Mouse (Mus musculus) heart, embryonic 16.5 days (tissue): Measurements from ENCODE around the gene Vwf. TPM values are rescaled to one million over a fixed set of nuclear protein-coding genes. Genes with fewer than 3 reads are reported as not detected.

Source experiments
- ATAC-seq: fragments of 200-750 bp; cut with Nextera tagmentation; replicated peaks from 2 replicates; pipeline ENCODE4 v1.8.0; 2017; ENCODE audit warnings: moderate number of reproducible peaks; ENCODE audit not compliant: insufficient read depth, low FRiP score; ENCODE audit errors: extremely low read depth
- H3K27ac ChIP-seq: fragments of 300-500 bp; sonication (generic); 2 replicates; pipeline ENCODE4 v1.5.1; 2014; ENCODE audit warnings: mild to moderate bottlenecking, low read length, control low read depth, moderate library complexity
- H3K27me3 ChIP-seq: fragments of 300-500 bp; sonication (generic); 2 replicates; pipeline ENCODE4 v1.6.1; 2014; ENCODE audit warnings: low read length, mixed read lengths; ENCODE audit not compliant: control insufficient read depth, insufficient read depth
- H3K36me3 ChIP-seq: fragments of 300-500 bp; sonication (generic); 2 replicates; pipeline ENCODE4 v1.6.1; 2014; ENCODE audit not compliant: control insufficient read depth, insufficient read depth
- H3K4me1 ChIP-seq: fragments of 300-500 bp; sonication (generic); 2 replicates; pipeline ENCODE4 v1.6.1; 2014; ENCODE audit warnings: low read length, mixed read lengths; ENCODE audit not compliant: control insufficient read depth, insufficient read depth
- H3K4me2 ChIP-seq: fragments of 300-500 bp; sonication (generic); 2 replicates; pipeline ENCODE4 v1.6.1; 2014; ENCODE audit warnings: low read depth, mild to moderate bottlenecking, control low read depth, low read length
- H3K4me3 ChIP-seq: fragments of 300-500 bp; sonication (generic); 2 replicates; pipeline ENCODE4 v1.5.1; 2014; ENCODE audit warnings: mild to moderate bottlenecking, control low read depth, low read length
- H3K9ac ChIP-seq: fragments of 300-500 bp; sonication (generic); 2 replicates; pipeline ENCODE4 v1.6.1; 2014; ENCODE audit warnings: low read length, control low read depth
- H3K9me3 ChIP-seq: fragments of 300-500 bp; sonication (generic); replicated peaks from 2 replicates; pipeline ENCODE4 v1.6.1; 2016; ENCODE audit warnings: low read length; ENCODE audit not compliant: control insufficient read depth
- WGBS: fragments of 180-500 bp; shearing (Covaris S2); extraction: QIAGEN DNeasy Blood & Tissue Kit; methylation state at CpG from one replicate; pipeline ENCODE4 v1.1.7; 2014; 5-methylcytosine and 5-hydroxymethylcytosine counted together
- polyA plus RNA-seq: library from polyadenylated mRNA; unstranded; fragments of >200 nt; fragmentation: Nextera tagmentation; extraction: Ambion mirVana; gene quantifications from 2 replicates; pipeline ENCODE4 v1.2.1, GENCODE M21; 2015

Gene Vwf
- polyA plus RNA-seq, 1 experiment from 2014 or later: 27.1 TPM

DNA sequence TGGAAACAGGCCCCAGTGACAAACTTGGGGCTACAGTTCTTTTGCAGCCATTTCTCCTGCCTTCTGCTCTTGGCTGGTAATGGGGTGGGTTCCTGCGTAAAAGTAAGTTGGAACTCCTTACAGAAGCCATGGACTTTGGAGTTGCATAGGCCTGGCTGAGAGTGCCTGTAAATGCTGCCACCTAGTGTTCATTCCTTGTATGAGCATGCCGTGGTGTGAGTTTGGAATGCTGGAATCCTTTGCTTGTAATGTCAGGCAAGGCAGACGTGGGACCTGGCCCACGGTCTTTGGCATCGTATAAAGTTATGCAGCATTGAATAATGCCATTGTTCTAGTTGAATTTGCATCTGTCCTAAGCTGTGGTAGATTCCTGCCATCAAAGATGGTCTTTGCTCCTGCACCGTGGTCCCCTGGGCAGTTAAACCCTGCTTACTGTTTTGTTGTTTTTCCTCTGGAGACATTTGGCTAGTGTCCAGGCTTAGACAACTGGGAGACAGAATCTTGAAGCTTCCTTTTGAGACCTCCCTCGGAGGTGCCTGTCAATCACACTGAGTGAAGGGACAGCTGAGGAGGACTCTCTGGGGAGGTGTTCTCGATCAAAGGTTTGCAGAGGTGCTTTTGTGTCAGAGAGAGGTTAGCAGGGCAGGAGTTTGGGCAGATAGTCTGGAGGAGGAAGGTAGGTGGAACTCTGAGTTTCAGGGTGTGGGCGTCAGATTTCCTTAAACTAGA, 58.1 kb downstream of the Vwf start:
- Histone ChIP-seq H3K27ac (no peak overlapping the region), H3K9me3 (no peaks in the 10 kb centered on the region), H3K4me2 (no peak overlapping the region), H3K27me3 (peaks cover 7% of the 10 kb centered on the region; the same call in 1 of the 2 replicates), H3K4me3 (no peak overlapping the region), H3K4me1 (no peaks in the 10 kb centered on the region), H3K36me3 (no peaks in the 10 kb centered on the region), H3K9ac (no peak overlapping the region)
- 17% methylated on average over 9 of the region's 9 CpGs for WGBS
- ATAC-seq: no peak

DNA sequence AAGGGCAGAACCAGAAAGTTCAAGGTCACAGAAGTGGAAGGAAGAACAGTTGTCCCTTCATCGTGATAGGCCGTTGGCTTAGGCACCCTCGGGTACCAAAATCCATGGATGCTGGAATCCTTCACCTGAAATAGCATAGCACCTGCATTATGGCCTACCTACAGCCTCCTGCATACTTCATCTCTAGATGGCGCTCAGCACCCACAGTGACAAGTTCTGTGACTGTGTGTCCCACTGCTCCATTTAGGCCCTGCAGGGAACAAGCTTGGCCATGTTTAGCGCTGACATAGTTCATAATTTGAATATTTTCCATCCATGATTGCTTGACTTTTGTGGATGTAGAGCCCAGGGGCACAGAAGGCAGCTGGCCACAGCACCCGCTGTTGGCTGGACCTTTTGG, 62.5 kb downstream of the Vwf start:
- Histone ChIP-seq H3K4me2 (no peak overlapping the region), H3K4me1 (no peaks in the 10 kb centered on the region), H3K9me3 (no peaks in the 10 kb centered on the region), H3K36me3 (no peaks in the 10 kb centered on the region), H3K27me3 (peaks cover 2% of the 10 kb centered on the region), H3K9ac (no peak overlapping the region), H3K4me3 (no peak overlapping the region), H3K27ac (no peak overlapping the region)
- no peak for ATAC-seq
- 59% methylated on average over 6 of the region's 6 CpGs for WGBS

DNA sequence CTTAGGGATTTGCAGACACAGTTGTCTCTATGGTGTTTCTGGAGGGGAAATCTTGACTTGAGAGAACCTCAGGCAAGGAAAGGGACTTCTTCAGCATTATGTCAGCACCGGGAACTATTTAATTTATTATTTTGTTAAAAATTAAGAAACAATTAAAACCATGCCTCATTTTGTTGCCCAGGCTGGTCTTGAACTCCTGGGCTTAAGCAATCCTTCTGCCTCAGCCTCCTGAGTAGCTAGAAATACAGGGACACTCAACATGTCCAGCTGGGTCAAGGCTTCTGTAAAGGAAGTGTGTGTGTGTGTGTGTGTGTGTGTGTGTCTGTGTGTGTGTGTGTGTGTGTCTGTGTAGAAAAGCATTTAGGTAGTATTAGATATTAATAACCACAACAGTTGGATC, 71.3 kb downstream of the Vwf start:
- 93% methylated on average over 1 of the region's 1 CpGs for WGBS
- ATAC-seq: no peak
- no peak overlapping the region for H3K4me3 ChIP-seq
- no peaks in the 10 kb centered on the region for H3K36me3 ChIP-seq
- no peaks in the 10 kb centered on the region for H3K9me3 ChIP-seq
- no peak overlapping the region for H3K27ac ChIP-seq
- H3K4me1 ChIP-seq: no peaks in the 10 kb centered on the region
- H3K27me3 ChIP-seq: peaks cover 2% of the 10 kb centered on the region; the same call in 1 of the 2 replicates
- H3K9ac ChIP-seq: no peak overlapping the region
- H3K4me2 ChIP-seq: no peak overlapping the region

DNA sequence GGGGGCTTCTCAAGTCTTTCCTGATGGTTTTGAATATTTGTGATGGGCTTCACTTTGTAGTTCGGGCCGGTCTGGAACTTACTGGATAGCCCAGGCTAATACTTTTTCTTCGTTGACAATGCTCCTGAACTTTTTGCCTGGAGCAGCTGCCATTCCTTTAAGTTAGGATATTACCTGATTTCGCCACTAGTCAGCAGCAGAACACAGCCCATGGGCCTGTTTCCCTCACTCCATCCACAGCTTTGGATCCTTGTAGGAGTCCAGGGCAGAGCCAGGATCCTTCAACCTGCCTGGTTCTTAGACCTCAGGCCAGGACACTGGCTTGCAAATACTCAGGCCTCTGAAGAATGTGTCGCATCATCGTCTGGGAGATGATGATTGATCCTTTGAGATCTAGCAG, 74.2 kb downstream of the Vwf start:
- Histone ChIP-seq H3K27me3 (no peaks in the 10 kb centered on the region), H3K4me1 (no peaks in the 10 kb centered on the region), H3K27ac (no peak overlapping the region), H3K4me2 (no peak overlapping the region), H3K36me3 (no peaks in the 10 kb centered on the region), H3K9ac (no peak overlapping the region), H3K4me3 (no peak overlapping the region), H3K9me3 (no peaks in the 10 kb centered on the region)
- WGBS: 41% methylated on average over 6 of the region's 6 CpGs
- ATAC-seq: no peak

DNA sequence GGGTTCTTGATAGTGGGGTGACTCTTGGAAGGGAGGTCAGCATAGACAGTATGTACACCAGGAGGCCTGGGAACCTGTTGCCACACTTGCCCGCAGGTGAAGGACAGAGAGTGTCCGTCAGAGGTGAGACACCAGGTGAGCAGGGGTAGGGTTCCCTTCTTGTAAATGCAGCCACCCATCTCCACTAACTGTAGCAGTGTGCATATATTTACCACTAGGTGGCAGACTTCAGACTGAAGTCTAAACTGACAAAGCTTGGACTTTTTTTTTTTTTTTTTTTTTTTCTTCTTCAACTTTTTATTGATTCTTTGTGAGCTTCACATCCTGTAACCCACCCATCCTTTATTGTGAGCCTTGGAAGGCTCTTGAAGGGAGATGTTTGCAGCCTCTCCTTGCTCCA, 75.9 kb downstream of the Vwf start:
- ATAC-seq: no peak
- H3K4me1 ChIP-seq: no peaks in the 10 kb centered on the region
- H3K27ac ChIP-seq: no peak overlapping the region
- H3K9ac ChIP-seq: no peak overlapping the region
- no peaks in the 10 kb centered on the region for H3K36me3 ChIP-seq
- H3K4me3 ChIP-seq: no peak overlapping the region
- WGBS: 50% methylated on average over 2 of the region's 2 CpGs
- H3K4me2 ChIP-seq: no peak overlapping the region
- no peaks in the 10 kb centered on the region for H3K9me3 ChIP-seq
- no peaks in the 10 kb centered on the region for H3K27me3 ChIP-seq

DNA sequence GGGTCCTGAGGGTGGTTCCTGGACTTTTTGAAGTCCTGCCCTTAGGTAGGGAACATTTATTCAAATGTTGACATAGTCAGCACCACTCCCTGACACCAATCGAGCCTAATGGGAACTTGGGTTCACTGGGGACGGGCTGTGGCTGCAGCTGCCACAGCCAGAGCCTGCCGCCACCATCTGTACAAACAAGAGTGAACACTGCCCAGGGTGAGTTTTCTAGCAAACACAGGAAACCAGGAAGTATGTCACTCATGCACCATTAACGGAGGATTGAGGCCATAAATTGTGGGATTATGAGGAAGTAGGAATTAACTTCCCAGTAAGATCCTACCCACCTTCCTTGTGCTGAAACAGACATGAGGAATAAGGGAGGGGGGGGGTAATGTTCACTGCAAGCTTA, 93.9 kb downstream of the Vwf start:
- H3K9ac ChIP-seq: no peak overlapping the region
- ATAC-seq: no peak
- no peak overlapping the region for H3K27ac ChIP-seq
- no peaks in the 10 kb centered on the region for H3K4me1 ChIP-seq
- 57% methylated on average over 4 of the region's 4 CpGs for WGBS
- 0 out of 2 replicates have a peak, but pooled peaks cover 2% of the 10 kb centered on the region for H3K27me3 ChIP-seq
- H3K4me3 ChIP-seq: no peak overlapping the region
- H3K4me2 ChIP-seq: no peak overlapping the region
- no peaks in the 10 kb centered on the region for H3K36me3 ChIP-seq
- H3K9me3 ChIP-seq: no peaks in the 10 kb centered on the region

DNA sequence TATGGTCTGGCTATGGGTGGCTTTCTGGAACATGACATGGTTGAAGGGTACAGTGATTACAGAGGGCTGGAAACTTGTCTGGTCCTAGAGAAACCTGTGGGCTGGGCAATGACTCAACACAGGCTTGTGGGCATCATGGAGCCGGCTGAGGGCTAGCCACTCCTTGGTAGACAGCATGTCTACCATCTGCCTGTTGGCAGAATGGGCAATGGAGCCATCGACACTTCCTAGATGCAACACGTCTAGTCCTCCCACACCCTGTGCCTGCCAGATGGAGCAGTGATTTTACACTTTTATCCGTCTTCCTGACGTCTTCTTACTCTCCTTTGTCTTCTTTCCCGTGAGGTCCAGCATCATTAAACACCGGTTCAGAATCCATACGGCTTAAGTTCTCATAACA, 94.6 kb downstream of the Vwf start:
- Histone ChIP-seq H3K4me3 (no peak overlapping the region), H3K27me3 (0 out of 2 replicates have a peak, but pooled peaks cover 2% of the 10 kb centered on the region), H3K9ac (no peak overlapping the region), H3K4me2 (no peak overlapping the region), H3K9me3 (no peaks in the 10 kb centered on the region), H3K36me3 (no peaks in the 10 kb centered on the region), H3K4me1 (no peaks in the 10 kb centered on the region), H3K27ac (no peak overlapping the region)
- WGBS: 81% methylated on average over 8 of the region's 8 CpGs
- ATAC-seq: no peak

DNA sequence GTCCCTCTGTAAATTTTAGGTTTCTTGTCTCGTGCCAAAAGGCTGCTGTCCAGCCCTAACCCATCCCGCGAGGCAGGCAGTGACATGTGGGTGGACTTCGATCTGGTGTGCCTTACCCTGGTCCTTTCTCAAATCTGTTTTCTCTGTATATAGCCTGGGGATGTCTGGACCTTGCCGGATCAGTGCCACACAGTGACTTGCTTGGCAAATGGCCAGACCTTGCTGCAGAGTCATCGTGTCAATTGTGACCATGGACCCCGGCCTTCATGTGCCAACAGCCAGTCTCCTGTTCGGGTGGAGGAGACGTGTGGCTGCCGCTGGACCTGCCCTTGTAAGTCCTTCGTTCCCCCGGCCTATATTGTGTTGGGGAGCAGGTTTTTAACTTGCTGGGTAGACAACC, 102.4 kb downstream of the Vwf start:
- Histone ChIP-seq H3K4me1 (no peaks in the 10 kb centered on the region), H3K36me3 (no peaks in the 10 kb centered on the region), H3K4me3 (no peak overlapping the region), H3K9me3 (no peaks in the 10 kb centered on the region), H3K9ac (no peak overlapping the region), H3K4me2 (no peak overlapping the region), H3K27ac (no peak overlapping the region), H3K27me3 (no peaks in the 10 kb centered on the region)
- no peak for ATAC-seq
- whole genome bisulfite sequencing: 71% methylated on average over 12 of the region's 12 CpGs

DNA sequence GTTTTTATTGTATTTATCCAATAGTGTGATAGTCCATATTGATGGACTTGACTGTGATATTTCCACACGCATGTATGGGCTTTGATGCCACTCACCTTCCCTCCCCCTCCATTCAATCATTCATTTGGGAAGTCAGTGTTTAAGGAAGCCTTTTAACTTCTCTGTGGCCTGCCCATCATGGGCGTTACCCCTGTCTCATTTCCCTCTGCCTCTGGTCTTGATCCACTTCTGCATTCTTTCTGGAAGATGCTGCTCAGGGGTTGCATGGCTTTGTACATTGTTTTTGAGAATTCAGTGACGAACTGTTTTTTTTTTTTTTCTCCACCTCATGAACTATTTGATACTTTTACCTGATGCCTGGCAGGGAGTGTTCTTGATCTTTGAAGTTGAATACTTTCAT, 104.8 kb downstream of the Vwf start:
- no peak overlapping the region for H3K27ac ChIP-seq
- H3K9me3 ChIP-seq: no peaks in the 10 kb centered on the region
- no peaks in the 10 kb centered on the region for H3K27me3 ChIP-seq
- H3K4me2 ChIP-seq: no peak overlapping the region
- no peaks in the 10 kb centered on the region for H3K4me1 ChIP-seq
- no peak for ATAC-seq
- WGBS: 72% methylated on average over 3 of the region's 3 CpGs
- H3K9ac ChIP-seq: no peak overlapping the region
- H3K36me3 ChIP-seq: no peaks in the 10 kb centered on the region
- no peak overlapping the region for H3K4me3 ChIP-seq
